Mouse (Mus musculus) heart, embryonic 12.5 days (tissue): ENCODE measurements around the gene Tnmd. TPM values are rescaled to one million over a fixed set of nuclear protein-coding genes. Genes with fewer than 3 reads are reported as not detected.

Experiments
- polyA plus RNA-seq: library from polyadenylated mRNA; unstranded; fragments of >200 nt; fragmentation: Nextera tagmentation; extraction: Ambion mirVana; gene quantifications from 2 replicates; pipeline ENCODE4 v1.2.1, GENCODE M21; 2016

The Tnmd gene
- polyA plus RNA-seq, 1 experiment from 2014 or later: 0.13 TPM

Other genes starting within 250 kb of the Tnmd start
- gene Pcdh19, start 162.0 kb upstream of the Tnmd start, polyA plus RNA-seq: 0.17 and 0.20 TPM in 2 replicates
- gene Tspan6, start 47.4 kb downstream of the Tnmd start, polyA plus RNA-seq: 157 and 158 TPM in 2 replicates
- gene Srpx2, start 57.4 kb downstream of the Tnmd start, polyA plus RNA-seq: 3.3 and 4.1 TPM in 2 replicates
- gene Sytl4, start 130.8 kb downstream of the Tnmd start, polyA plus RNA-seq: 3.6 and 4.0 TPM in 2 replicates
- 39.7 and 40.2 TPM in 2 replicates for gene Cstf2, start 208.2 kb downstream of the Tnmd start, polyA plus RNA-seq